Mouse (Mus musculus) heart, embryonic 14.5 days (tissue): ENCODE data around the gene Olfr60. TPM values are rescaled to one million over a fixed set of nuclear protein-coding genes. Genes with fewer than 3 reads are reported as not detected.

Experiments used
- ATAC-seq: fragments of 200-750 bp; cut with Nextera tagmentation; 2 replicates; pipeline ENCODE4 v1.8.0; 2017; ENCODE audit warnings: low read depth, moderate TSS enrichment; ENCODE audit not compliant: insufficient number of reproducible peaks, insufficient read depth, low FRiP score
- H3K27ac ChIP-seq, 2 experiments: fragments of 200-500 bp in 1 of 2; fragments of 300-500 bp in 1 of 2; sonication (generic) in 1 of 2; replicated peaks in 1 of 2; 2 replicates each; pipeline ENCODE4 v1.5.1; 2012 to 2014; ENCODE audit warnings: low read depth in 2 of 2, low read length in 2 of 2, control low read depth in 1 of 2, mild to moderate bottlenecking in 1 of 2, mixed read lengths in 1 of 2; ENCODE audit not compliant: control insufficient read depth in 1 of 2, insufficient read depth in 1 of 2
- H3K27me3 ChIP-seq: fragments of 300-500 bp; sonication (generic); 2 replicates; pipeline ENCODE4 v1.6.1; 2014; ENCODE audit warnings: mild to moderate bottlenecking, low read length, control low read depth; ENCODE audit not compliant: control insufficient read depth, insufficient read depth
- H3K36me3 ChIP-seq: fragments of 300-500 bp; sonication (generic); 2 replicates; pipeline ENCODE4 v1.6.1; 2014; ENCODE audit warnings: mild to moderate bottlenecking, control low read depth, low read length, mixed read lengths; ENCODE audit not compliant: control insufficient read depth, insufficient read depth
- H3K4me1 ChIP-seq, 2 experiments: fragments of 200-500 bp in 1 of 2; fragments of 300-500 bp in 1 of 2; sonication (generic) in 1 of 2; 2 replicates each; pipeline ENCODE4 v1.6.1; 2012 to 2014; ENCODE audit warnings: low read length in 2 of 2, control low read depth in 1 of 2, mixed read lengths in 1 of 2; ENCODE audit not compliant: control insufficient read depth in 2 of 2, insufficient read depth in 2 of 2
- H3K4me2 ChIP-seq: fragments of 300-500 bp; sonication (generic); 2 replicates; pipeline ENCODE4 v1.6.1; 2014; ENCODE audit warnings: mild to moderate bottlenecking, low read length
- H3K4me3 ChIP-seq, 2 experiments: fragments of 200-500 bp in 1 of 2; fragments of 300-500 bp in 1 of 2; sonication (generic) in 1 of 2; 2 replicates each; pipeline ENCODE4 v1.5.1; 2012 to 2014; ENCODE audit warnings: low read length in 2 of 2, mild to moderate bottlenecking in 2 of 2, control low read depth in 1 of 2, low read depth in 1 of 2, moderate library complexity in 1 of 2; ENCODE audit not compliant: control insufficient read depth in 1 of 2, insufficient read depth in 1 of 2
- H3K9ac ChIP-seq: fragments of 300-500 bp; sonication (generic); 2 replicates; pipeline ENCODE4 v1.6.1; 2014; ENCODE audit warnings: mild to moderate bottlenecking, low read length
- H3K9me3 ChIP-seq: fragments of 300-500 bp; sonication (generic); 2 replicates; pipeline ENCODE4 v1.6.1; 2016; ENCODE audit warnings: low read length, control low read depth; ENCODE audit not compliant: control insufficient read depth
- WGBS: fragments of 180-500 bp; shearing (Covaris S2); extraction: QIAGEN DNeasy Blood & Tissue Kit; methylation state at CpG from one replicate; pipeline ENCODE4 v1.1.7; 2014; 5-methylcytosine and 5-hydroxymethylcytosine counted together
- polyA plus RNA-seq: library from polyadenylated mRNA; unstranded; fragments of >200 nt; fragmentation: Nextera tagmentation; extraction: Ambion mirVana; gene quantifications from 2 replicates; pipeline ENCODE4 v1.2.1, GENCODE M21; 2014

Olfr60 gene
- polyA plus RNA-seq: not detected in 2 replicates

- no peaks in the 10 kb centered on the region for H3K36me3 ChIP-seq
- H3K4me1 ChIP-seq: no peaks in the 10 kb centered on the region
- H3K9me3 ChIP-seq: no peaks in the 10 kb centered on the region
- H3K4me3 ChIP-seq: no peak within 1 kb of the TSS
- no peak for ATAC-seq
- no peaks in the 10 kb centered on the region for H3K27me3 ChIP-seq
- no peak within 1 kb of the TSS for H3K9ac ChIP-seq
- no peak within 1 kb of the TSS for H3K27ac ChIP-seq
- WGBS: 59% methylated on average over 3 of the region's 3 CpGs
- no peak within 1 kb of the TSS for H3K4me2 ChIP-seq
These were observed at the start of gene Olfr60 for GRCm38 (mm10) chr7:140361571-140361970. Gene Olfr60 (minus strand): TSS chr7:140361671.

DNA sequence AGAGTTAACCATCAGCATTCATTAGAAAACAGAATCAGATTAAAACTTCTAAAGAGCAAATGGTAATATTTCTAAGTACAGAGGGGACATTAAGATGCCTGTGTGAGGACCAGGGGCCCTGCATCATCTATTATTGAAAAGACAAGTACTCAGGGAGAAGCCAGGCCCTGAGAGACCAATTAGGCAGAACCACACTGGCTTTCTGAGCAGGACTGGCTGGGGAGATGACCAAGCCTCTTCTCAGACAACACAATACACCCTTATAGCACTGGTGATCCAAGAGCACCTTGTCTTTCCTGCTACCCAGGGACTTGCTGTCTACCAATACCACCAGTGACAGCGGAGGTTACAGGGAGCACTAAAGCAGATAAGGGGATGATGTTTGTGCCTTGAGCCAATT is 41.3 kb upstream of the Olfr60 start, which contains the start of gene Olfr531:
Olfr531 (minus strand) TSS at position 101 of the 400 bp plus-strand sequence.
- Histone ChIP-seq H3K36me3 (no peaks in the 10 kb centered on the region), H3K4me2 (no peak within 1 kb of the TSS), H3K9ac (no peak within 1 kb of the TSS), H3K4me3 (no peak within 1 kb of the TSS), H3K27ac (no peak within 1 kb of the TSS), H3K4me1 (no peaks in the 10 kb centered on the region), H3K9me3 (no peaks in the 10 kb centered on the region), H3K27me3 (no peaks in the 10 kb centered on the region)
- no peak for ATAC-seq
- 42% methylated on average over 1 of the region's 1 CpGs for WGBS

DNA sequence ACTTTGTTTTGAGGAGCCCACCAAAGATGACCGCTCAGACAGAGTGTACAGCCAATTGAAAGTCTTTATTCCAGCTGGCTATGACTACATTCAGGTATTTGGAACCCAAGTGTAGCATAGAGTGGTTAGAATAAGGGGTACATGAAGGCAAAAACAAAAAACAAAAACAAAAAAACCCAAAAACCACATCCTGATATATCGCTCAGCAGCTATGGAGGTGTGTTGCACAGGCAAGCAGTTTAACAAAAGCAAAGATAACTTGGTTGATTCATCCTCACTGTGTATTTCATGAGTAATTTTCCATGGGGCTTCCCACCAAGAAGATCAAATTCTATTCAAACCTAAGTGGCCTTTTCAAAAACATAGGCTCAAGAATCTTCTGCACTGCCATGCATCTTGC is 15.4 kb upstream of the Olfr60 start:
- no peak overlapping the region for H3K9ac ChIP-seq
- ATAC-seq: no peak
- H3K27me3 ChIP-seq: no peaks in the 10 kb centered on the region
- WGBS: 87% methylated on average over 2 of the region's 2 CpGs
- no peak overlapping the region for H3K27ac ChIP-seq
- no peaks in the 10 kb centered on the region for H3K9me3 ChIP-seq
- H3K4me2 ChIP-seq: no peak overlapping the region
- no peaks in the 10 kb centered on the region for H3K4me1 ChIP-seq
- H3K4me3 ChIP-seq: no peak overlapping the region
- no peaks in the 10 kb centered on the region for H3K36me3 ChIP-seq

DNA sequence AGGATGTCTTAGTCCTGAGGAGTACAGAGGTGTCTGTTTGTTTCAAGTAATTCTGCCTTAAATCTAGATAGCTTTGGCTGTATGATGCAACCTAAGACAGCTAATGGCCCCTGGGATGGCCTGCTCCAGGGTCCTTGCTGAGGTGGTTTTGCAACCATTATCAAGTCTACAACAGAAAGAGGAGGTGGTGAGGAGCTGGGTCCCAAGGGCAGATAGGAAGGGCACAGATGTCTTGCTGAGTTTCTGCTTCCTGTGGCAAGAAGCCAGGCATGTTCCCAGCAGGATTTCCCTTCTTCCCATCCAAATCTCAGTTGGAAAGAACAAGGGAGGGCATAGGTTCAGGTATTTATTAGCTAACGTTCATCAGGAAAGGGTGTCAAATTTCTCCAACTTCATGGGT is 14.8 kb upstream of the Olfr60 start, which contains the start of gene Olfr530:
Olfr530 (minus strand) TSS at position 101 of the 400 bp plus-strand sequence.
- H3K36me3 ChIP-seq: no peaks in the 10 kb centered on the region
- H3K27me3 ChIP-seq: no peaks in the 10 kb centered on the region
- no peaks in the 10 kb centered on the region for H3K9me3 ChIP-seq
- H3K4me2 ChIP-seq: no peak within 1 kb of the TSS
- no peak for ATAC-seq
- 50% methylated on average over 1 of the region's 1 CpGs for WGBS
- H3K27ac ChIP-seq: no peak within 1 kb of the TSS
- no peak within 1 kb of the TSS for H3K9ac ChIP-seq
- no peaks in the 10 kb centered on the region for H3K4me1 ChIP-seq
- no peak within 1 kb of the TSS for H3K4me3 ChIP-seq

DNA sequence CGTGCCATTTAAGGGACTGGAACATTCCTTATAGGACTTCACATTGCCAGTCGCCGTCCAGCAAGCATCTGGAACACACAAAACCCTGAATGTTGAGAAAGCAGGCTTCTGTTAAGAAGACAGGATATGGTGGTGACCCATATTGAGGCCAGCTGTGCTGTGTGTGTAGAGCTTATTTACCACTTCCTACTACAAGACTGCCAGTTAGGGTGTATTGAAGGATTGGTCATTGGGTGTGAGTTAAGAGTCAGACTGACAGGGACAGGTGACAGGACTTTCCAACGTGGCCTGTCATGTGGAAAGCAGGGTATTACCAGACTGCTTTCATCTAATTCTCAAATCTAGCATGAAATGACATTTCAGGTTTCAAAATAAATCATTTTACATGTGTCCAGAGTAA is 12.8 kb upstream of the Olfr60 start:
- Histone ChIP-seq H3K9me3 (no peaks in the 10 kb centered on the region), H3K27me3 (no peaks in the 10 kb centered on the region)
- 65% methylated on average over 4 of the region's 4 CpGs for WGBS

GRCm38 (mm10) chr7:140333717-140334116 is 27.8 kb downstream of the Olfr60 start, which contains the start of gene Olfr527:
Gene Olfr527 (plus strand): TSS chr7:140334017.
- no peaks in the 10 kb centered on the region for H3K27me3 ChIP-seq
- 75% methylated on average over 2 of the region's 2 CpGs for WGBS
- H3K4me3 ChIP-seq: no peak within 1 kb of the TSS
- no peak within 1 kb of the TSS for H3K27ac ChIP-seq
- ATAC-seq: no peak
- H3K36me3 ChIP-seq: no peaks in the 10 kb centered on the region
- H3K4me2 ChIP-seq: no peak within 1 kb of the TSS
- H3K9ac ChIP-seq: no peak within 1 kb of the TSS
- no peaks in the 10 kb centered on the region for H3K9me3 ChIP-seq
- H3K4me1 ChIP-seq: no peaks in the 10 kb centered on the region

More for the DNA sequence above, 12.8 kb upstream of the Olfr60 start:
- Histone ChIP-seq H3K4me2 (no peak overlapping the region), H3K27ac (no peak overlapping the region), H3K4me3 (no peak overlapping the region), H3K9ac (no peak overlapping the region), H3K4me1 (no peaks in the 10 kb centered on the region), H3K36me3 (no peaks in the 10 kb centered on the region)
- no peak for ATAC-seq

- no peaks in the 10 kb centered on the region for H3K4me1 ChIP-seq
- no peak overlapping the region for H3K27ac ChIP-seq
- no peak overlapping the region for H3K4me2 ChIP-seq
- H3K27me3 ChIP-seq: no peaks in the 10 kb centered on the region
- no peaks in the 10 kb centered on the region for H3K36me3 ChIP-seq
- 24% methylated on average over 1 of the region's 1 CpGs for WGBS
- H3K4me3 ChIP-seq: no peak overlapping the region
- H3K9ac ChIP-seq: no peak overlapping the region
- H3K9me3 ChIP-seq: no peaks in the 10 kb centered on the region
- no peak; the same call in 1 of the 2 replicates for ATAC-seq
These were observed 31.6 kb downstream of the Olfr60 start for GRCm38 (mm10) chr7:140329766-140330304.

DNA sequence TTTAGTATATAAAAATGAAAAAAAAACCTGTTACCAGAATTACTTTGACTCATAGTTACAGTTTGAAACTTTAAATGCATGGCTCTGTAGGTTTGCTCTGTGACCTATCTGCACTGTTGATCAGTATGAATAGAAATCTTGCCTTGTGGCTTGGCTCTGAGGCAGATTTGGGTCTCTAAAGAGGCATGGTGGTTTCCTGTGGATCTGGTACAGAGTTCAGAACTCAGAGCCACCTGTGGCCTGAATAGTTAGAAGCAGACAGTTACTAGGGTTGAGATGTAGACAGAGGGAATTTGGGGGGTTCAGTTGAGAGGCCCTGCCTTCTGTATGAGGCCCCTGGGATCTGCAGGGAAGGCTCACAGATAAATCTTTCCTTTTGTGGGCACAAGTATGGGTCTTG is 40.3 kb downstream of the Olfr60 start:
- no peak for ATAC-seq

More for the DNA sequence above, 40.3 kb downstream of the Olfr60 start:
- Histone ChIP-seq H3K27ac (no peak overlapping the region), H3K36me3 (no peaks in the 10 kb centered on the region), H3K9me3 (0 out of 2 replicates have a peak, but pooled peaks cover 2% of the 10 kb centered on the region), H3K9ac (no peak overlapping the region), H3K4me3 (no peak overlapping the region), H3K4me2 (no peak overlapping the region), H3K27me3 (no peaks in the 10 kb centered on the region), H3K4me1 (no peaks in the 10 kb centered on the region)
